Mouse (Mus musculus) liver, embryonic 18 days (tissue): ENCODE data around the gene Tnp2. TPM values are rescaled to one million over a fixed set of nuclear protein-coding genes. Genes with fewer than 3 reads are reported as not detected.

Experiments
- polyA plus RNA-seq: library from polyadenylated mRNA; depleted of rRNA; stranded (reverse); fragments of >200 nt; gene quantifications from 2 replicates; pipeline ENCODE4 v1.2.3, GENCODE M21; 2012; rRNA removed

The Tnp2 gene
- not detected in 2 replicates for polyA plus RNA-seq

GRCm38 (mm10) chr16:10788271-10788670 is at the start of gene Tnp2:
TSS of gene Tnp2 (minus strand) at chr16:10788660.

GRCm38 (mm10) chr16:10834911-10835587 is 46.6 kb upstream of the Tnp2 start, which contains the start of gene Rmi2:
TSS of gene Rmi2 (plus strand) at chr16:10835059.

GRCm38 (mm10) chr16:10812865-10813371 is 24.5 kb upstream of the Tnp2 start, which contains the start of gene Gm11172:
TSS of gene Gm11172 (plus strand) at chr16:10812915.

GRCm38 (mm10) chr16:10805789-10806527 is 17.5 kb upstream of the Tnp2 start, which contains the start of gene Prm1:
TSS of gene Prm1 (minus strand) at chr16:10805839.

GRCm38 (mm10) chr16:10796034-10796433 is 7.6 kb upstream of the Tnp2 start, which contains the start of gene Prm2:
TSS of gene Prm2 (minus strand) at chr16:10796134.

DNA sequence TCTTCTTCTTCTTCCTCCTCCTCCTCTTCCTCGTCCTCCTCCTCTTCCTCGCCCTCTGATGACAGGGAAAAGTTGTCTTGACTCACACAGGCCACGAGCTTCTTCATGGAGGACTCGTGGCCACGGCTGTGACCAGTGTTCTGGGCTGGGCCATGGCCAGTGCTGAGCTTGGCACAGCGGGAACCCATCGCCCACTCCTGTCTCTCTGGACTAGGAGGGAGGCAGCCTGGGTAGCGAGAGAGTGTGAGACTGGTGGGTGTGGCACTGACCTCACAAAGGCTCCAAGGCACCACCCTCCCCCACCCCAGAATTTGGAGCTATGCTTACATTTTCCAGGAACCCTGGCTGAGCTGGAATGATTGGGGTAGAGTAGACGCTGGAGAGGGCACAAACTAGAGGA is 2.2 kb upstream of the Tnp2 start, which contains the start of gene Prm3:
Gene Prm3, minus strand, starts transcription at position 213 of the 400 bp plus-strand sequence.

DNA sequence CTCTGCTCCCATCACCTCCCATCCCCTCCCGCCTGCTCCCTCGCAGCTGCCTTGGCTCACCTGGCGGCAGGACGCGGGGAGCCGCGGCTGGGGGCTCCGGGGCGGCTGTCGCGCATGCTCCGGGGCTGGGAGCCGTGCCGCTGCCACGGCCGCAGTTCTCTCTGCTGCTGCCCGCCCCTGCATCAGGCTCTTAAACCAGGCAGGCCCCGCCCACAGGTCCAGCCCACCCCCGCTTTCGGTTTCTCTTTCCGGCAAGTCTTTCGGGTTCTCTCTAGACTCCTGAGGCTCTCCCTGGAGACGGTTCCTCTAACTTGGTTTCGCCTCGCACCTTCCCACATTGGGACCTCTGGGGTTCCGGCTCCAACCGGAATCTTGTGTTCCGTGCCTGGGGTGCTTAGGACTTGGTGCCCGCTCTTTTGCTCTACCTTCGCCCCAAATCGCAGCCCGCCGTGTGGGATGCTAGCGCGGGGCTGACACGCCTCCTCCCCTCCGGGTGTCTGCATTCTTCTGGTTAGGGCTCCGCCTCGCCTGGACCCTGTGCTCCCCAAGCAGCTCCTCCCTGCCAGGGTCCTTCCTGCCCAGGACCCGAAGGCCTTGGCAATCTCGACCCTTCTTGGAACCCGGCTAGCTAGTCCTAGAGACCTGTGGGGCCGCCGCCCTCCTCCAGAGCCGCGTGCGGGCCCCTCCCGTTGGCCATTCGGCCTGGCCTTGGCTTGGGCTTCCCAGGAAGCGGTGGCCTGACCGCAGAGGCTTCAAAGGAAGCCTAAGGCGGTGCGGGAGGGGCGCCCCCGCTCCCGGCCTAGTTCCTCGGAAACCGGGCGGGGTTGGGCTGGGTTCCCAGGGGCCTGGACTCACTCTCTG is 2.9 kb downstream of the Tnp2 start, which contains the start of gene Socs1:
Gene Socs1, minus strand, starts transcription at position 166 of the 861 bp plus-strand sequence.

Other genes starting within 250 kb of the Tnp2 start
- gene Dexi, start 245.6 kb downstream of the Tnp2 start, polyA plus RNA-seq = 4.8 and 4.9 TPM in 2 replicates
- gene Clec16a, start 243.3 kb downstream of the Tnp2 start, polyA plus RNA-seq = 2.8 and 4.0 TPM in 2 replicates
- 0.94 and 1.0 TPM in 2 replicates for gene Socs1, start 3.1 kb downstream of the Tnp2 start, polyA plus RNA-seq
- gene Prm3, start 2.3 kb upstream of the Tnp2 start, polyA plus RNA-seq = not detected in 2 replicates
- not detected in 2 replicates for gene Prm2, start 7.5 kb upstream of the Tnp2 start, polyA plus RNA-seq
- gene Prm1, start 17.2 kb upstream of the Tnp2 start, polyA plus RNA-seq = not detected in 2 replicates
- gene Gm11172, start 24.3 kb upstream of the Tnp2 start, polyA plus RNA-seq = not detected in 2 replicates
- gene Rmi2, start 46.4 kb upstream of the Tnp2 start, polyA plus RNA-seq = 1.5 and 1.9 TPM in 2 replicates